Mouse (Mus musculus): ENCODE results near the gene Trim31. TPM values are rescaled to one million over a fixed set of nuclear protein-coding genes. Genes with fewer than 3 reads are reported as not detected.

The Trim31 gene
- total and polyA plus RNA-seq, 2 experiments from 2014 or later: not detected

DNA sequence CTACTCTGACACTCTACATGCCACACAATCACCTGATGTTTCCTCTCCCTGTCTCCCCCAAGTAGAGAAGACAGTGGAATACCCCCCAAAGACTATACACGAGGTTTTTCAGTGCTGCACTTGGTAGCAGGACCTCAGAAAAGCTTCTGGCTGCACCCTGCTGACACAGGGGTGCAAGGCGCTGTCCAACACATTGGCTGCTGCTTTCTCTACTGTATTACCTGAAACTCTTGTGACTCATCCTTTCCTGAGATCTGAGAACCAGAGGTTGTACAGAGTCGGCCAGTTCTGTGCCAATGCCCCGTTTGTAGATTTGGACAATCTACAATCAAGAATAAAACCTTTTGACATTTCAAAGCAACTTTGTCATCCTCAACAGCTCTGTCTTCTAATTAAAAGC lies 11.9 kb downstream of the Trim31 start:
- no peak for ATAC-seq
- no peaks in the 10 kb centered on the region for H3K9me3 ChIP-seq (ENCODE audit: low read length)
- H3K36me3 ChIP-seq (ENCODE audit: insufficient read depth, low read length): no peaks in the 10 kb centered on the region
- H3K4me3 ChIP-seq (ENCODE audit: low read length): no peak overlapping the region
- no peak overlapping the region for H3K27ac ChIP-seq
- no peaks in the 10 kb centered on the region for H3K4me1 ChIP-seq (ENCODE audit: insufficient read depth, low read length)
- no peak for TF ChIP-seq CTCF (IDR thresholded peaks at IDR 0.05; ENCODE audit: low read depth)
- 59% methylated on average over 4 of the region's 4 CpGs for WGBS
- H3K9ac ChIP-seq (replicated peaks; ENCODE audit: low read length): no peak overlapping the region
- no peak overlapping the region for H3K4me2 ChIP-seq (ENCODE audit: low read depth, low read length)
- no peak for DNase-seq (ENCODE audit: low spot score)
- H3K27me3 ChIP-seq (ENCODE audit: insufficient read depth, low read length): no peaks in the 10 kb centered on the region

GRCm38 (mm10) chr17:36912031-36912430 lies 14.1 kb downstream of the Trim31 start:
- 66% methylated on average over 2 of the region's 2 CpGs for WGBS
- Histone ChIP-seq H3K4me1 (ENCODE audit: insufficient read depth, low read length) (no peaks in the 10 kb centered on the region), H3K27me3 (ENCODE audit: insufficient read depth, low read length) (no peaks in the 10 kb centered on the region), H3K4me2 (ENCODE audit: low read depth, low read length) (no peak overlapping the region), H3K9ac (replicated peaks; ENCODE audit: low read length) (no peak overlapping the region), H3K9me3 (ENCODE audit: low read length) (no peaks in the 10 kb centered on the region), H3K36me3 (ENCODE audit: insufficient read depth, low read length) (no peaks in the 10 kb centered on the region), H3K4me3 (ENCODE audit: low read length) (no peak overlapping the region), H3K27ac (no peak overlapping the region)
- no peak for TF ChIP-seq CTCF (IDR thresholded peaks at IDR 0.05; ENCODE audit: low read depth)
- DNase-seq (ENCODE audit: low spot score): no peak
- no peak for ATAC-seq

DNA sequence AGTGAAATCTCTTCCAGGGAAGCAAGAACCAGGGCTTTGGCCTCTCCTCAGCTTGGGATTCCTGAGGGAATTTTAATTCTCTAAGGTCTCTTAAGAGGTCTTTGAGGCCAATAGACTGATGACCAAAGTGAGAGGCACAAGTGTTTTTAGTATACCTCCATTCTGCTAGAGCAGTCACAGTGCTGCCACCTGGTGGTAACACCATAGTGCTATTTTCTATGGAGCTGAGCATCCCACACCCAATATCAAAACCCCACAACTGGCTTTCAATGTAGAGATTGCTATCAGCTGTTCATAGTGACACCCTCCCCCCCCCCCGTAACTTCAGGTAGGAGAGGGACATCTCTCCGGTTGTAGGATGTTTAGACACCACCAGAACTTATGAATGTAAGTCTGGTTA lies 16.2 kb downstream of the Trim31 start:
- ATAC-seq (no peak), DNase-seq (ENCODE audit: low spot score) (peak; percentile 82)
- H3K4me2 ChIP-seq (ENCODE audit: low read depth, low read length): no peak overlapping the region
- no peak overlapping the region for H3K27ac ChIP-seq
- no peaks in the 10 kb centered on the region for H3K4me1 ChIP-seq (ENCODE audit: insufficient read depth, low read length)
- no peaks in the 10 kb centered on the region for H3K36me3 ChIP-seq (ENCODE audit: insufficient read depth, low read length)
- H3K9me3 ChIP-seq (ENCODE audit: low read length): no peaks in the 10 kb centered on the region
- peak; percentile 79 for TF ChIP-seq CTCF (IDR thresholded peaks at IDR 0.05; ENCODE audit: low read depth)
- WGBS: 12% methylated on average over 2 of the region's 2 CpGs
- H3K9ac ChIP-seq (replicated peaks; ENCODE audit: low read length): no peak overlapping the region
- no peak overlapping the region for H3K4me3 ChIP-seq (ENCODE audit: low read length)
- no peaks in the 10 kb centered on the region for H3K27me3 ChIP-seq (ENCODE audit: insufficient read depth, low read length)

DNA sequence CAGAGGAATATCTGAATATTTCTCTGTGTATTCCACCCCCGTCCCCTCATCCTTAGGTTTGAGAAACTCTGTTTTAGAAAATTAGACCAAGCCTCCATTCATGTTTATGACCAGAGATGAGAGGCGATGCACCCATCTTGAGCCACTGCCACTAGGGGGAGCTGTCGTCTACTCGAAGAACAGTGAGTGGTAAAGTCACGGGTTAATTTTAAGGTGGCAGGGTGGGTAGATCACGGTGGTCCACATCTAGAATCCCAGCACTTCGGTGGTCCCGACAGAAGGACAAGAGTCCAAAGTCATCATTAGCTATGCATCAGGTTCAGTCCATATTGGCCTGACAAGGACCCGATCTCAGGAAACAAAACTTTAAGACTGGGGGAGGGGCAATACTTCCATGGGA lies 17.2 kb downstream of the Trim31 start:
- ATAC-seq (no peak; the same call in 1 of the 2 replicates), DNase-seq (ENCODE audit: low spot score) (peak; percentile 66)
- 14% methylated on average over 9 of the region's 9 CpGs for WGBS
- H3K4me2 ChIP-seq (ENCODE audit: low read depth, low read length): no peak overlapping the region
- H3K4me3 ChIP-seq (ENCODE audit: low read length): no peak overlapping the region
- peak; percentile 81 for TF ChIP-seq CTCF (IDR thresholded peaks at IDR 0.05; ENCODE audit: low read depth)
- H3K9me3 ChIP-seq (ENCODE audit: low read length): no peaks in the 10 kb centered on the region
- no peak overlapping the region for H3K9ac ChIP-seq (replicated peaks; ENCODE audit: low read length)
- no peaks in the 10 kb centered on the region for H3K27me3 ChIP-seq (ENCODE audit: insufficient read depth, low read length)
- no peaks in the 10 kb centered on the region for H3K4me1 ChIP-seq (ENCODE audit: insufficient read depth, low read length)
- no peaks in the 10 kb centered on the region for H3K36me3 ChIP-seq (ENCODE audit: insufficient read depth, low read length)
- no peak overlapping the region for H3K27ac ChIP-seq

DNA sequence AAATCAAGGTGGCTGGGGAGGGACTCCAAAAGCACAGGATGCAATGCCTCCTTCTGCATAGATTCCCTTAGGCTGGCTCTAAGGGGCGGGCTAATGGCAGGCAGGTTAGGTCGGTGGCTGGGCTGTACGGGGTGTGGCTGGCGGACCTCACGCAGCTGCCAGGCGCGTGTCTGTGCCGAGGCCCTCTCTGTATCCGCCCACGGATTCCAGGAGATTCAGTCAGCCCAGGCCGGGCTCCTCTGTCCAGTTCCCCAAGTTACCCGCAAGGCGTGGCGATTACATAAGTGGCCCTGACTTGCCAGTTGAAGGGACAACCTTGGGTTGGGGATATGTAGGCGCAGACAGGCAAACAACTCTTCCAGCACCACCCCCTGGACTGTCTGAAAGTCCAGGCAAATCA lies 22.3 kb downstream of the Trim31 start:
- DNase-seq (ENCODE audit: low spot score) (no peak), ATAC-seq (no peak)
- no peak for TF ChIP-seq CTCF (IDR thresholded peaks at IDR 0.05; ENCODE audit: low read depth)
- H3K9ac ChIP-seq (replicated peaks; ENCODE audit: low read length): no peak overlapping the region
- H3K4me2 ChIP-seq (ENCODE audit: low read depth, low read length): no peak overlapping the region
- WGBS: 53% methylated on average over 15 of the region's 15 CpGs
- no peaks in the 10 kb centered on the region for H3K9me3 ChIP-seq (ENCODE audit: low read length)
- H3K27ac ChIP-seq: no peak overlapping the region
- H3K4me3 ChIP-seq (ENCODE audit: low read length): no peak overlapping the region
- no peaks in the 10 kb centered on the region for H3K4me1 ChIP-seq (ENCODE audit: insufficient read depth, low read length)
- H3K27me3 ChIP-seq (ENCODE audit: insufficient read depth, low read length): no peaks in the 10 kb centered on the region
- H3K36me3 ChIP-seq (ENCODE audit: insufficient read depth, low read length): no peaks in the 10 kb centered on the region

DNA sequence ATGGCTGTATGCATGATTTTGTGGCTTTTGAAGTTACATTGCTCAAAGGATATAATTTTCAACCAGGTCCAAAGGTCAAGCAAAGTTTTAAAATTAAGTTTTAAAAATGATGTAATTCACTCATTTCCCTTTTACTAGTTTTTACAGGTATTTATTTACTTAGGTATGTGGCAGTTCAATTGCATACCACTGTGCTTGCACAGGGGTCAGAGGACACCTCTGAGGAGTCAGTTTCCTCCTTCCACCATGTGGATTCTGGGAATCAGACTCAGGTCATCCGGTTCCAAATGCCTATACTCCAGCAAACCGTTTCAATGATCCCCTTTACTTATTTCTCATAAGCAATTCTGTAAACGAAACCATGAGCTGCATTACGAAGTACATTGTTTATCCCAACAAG lies 24.8 kb downstream of the Trim31 start:
- Histone ChIP-seq H3K4me2 (ENCODE audit: low read depth, low read length) (no peak overlapping the region), H3K9ac (replicated peaks; ENCODE audit: low read length) (no peak overlapping the region), H3K27ac (no peak overlapping the region), H3K4me1 (ENCODE audit: insufficient read depth, low read length) (no peaks in the 10 kb centered on the region), H3K36me3 (ENCODE audit: insufficient read depth, low read length) (no peaks in the 10 kb centered on the region), H3K27me3 (ENCODE audit: insufficient read depth, low read length) (no peaks in the 10 kb centered on the region), H3K4me3 (ENCODE audit: low read length) (no peak overlapping the region), H3K9me3 (ENCODE audit: low read length) (no peaks in the 10 kb centered on the region)
- 87% methylated on average over 4 of the region's 4 CpGs for WGBS
- ATAC-seq (no peak), DNase-seq (ENCODE audit: low spot score) (no peak)
- TF ChIP-seq CTCF (IDR thresholded peaks at IDR 0.05; ENCODE audit: low read depth): no peak

DNA sequence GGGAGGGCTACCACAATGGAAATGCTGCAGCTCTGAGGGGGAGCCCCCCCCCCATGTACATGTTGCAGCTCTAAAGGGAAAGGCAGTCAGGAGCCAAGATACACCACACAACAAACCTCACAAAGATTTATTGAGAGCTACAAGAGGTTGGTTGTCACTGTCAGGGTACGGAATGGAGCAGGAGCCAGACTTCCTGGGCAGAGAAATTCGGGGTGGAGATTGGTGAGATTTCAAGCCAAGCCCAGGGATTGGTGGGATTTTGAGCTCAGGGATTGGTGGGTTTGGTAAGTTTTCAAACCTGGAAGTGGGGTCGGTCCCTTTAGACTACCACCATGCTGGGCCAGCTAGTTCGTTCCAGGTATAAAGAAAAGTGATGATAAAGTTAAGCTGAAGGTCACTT lies 25.6 kb downstream of the Trim31 start:
- TF ChIP-seq CTCF (IDR thresholded peaks at IDR 0.05; ENCODE audit: low read depth): no peak
- Histone ChIP-seq H3K27me3 (ENCODE audit: insufficient read depth, low read length) (no peaks in the 10 kb centered on the region), H3K4me1 (ENCODE audit: insufficient read depth, low read length) (no peaks in the 10 kb centered on the region), H3K27ac (no peak overlapping the region), H3K36me3 (ENCODE audit: insufficient read depth, low read length) (no peaks in the 10 kb centered on the region), H3K4me3 (ENCODE audit: low read length) (no peak overlapping the region), H3K9me3 (ENCODE audit: low read length) (no peaks in the 10 kb centered on the region), H3K9ac (replicated peaks; ENCODE audit: low read length) (no peak overlapping the region), H3K4me2 (ENCODE audit: low read depth, low read length) (no peak overlapping the region)
- ATAC-seq (no peak), DNase-seq (ENCODE audit: low spot score) (no peak)
- WGBS: 66% methylated on average over 4 of the region's 4 CpGs
